Mouse (Mus musculus): ENCODE measurements around the gene Gtf2ird1.

GRCm38 (mm10) chr5:134467030-134467549 lies 10.6 kb upstream of the Gtf2ird1 start:
- no peak for TF ChIP-seq USF1 (IDR thresholded peaks at IDR 0.05; ENCODE audit: low read depth)
- no peak for TF ChIP-seq POLR2A (IDR thresholded peaks at IDR 0.05; ENCODE audit: insufficient read length, low read depth)
- TF ChIP-seq E2F4 (IDR thresholded peaks at IDR 0.05; ENCODE audit: insufficient read depth) = no peak
- TF ChIP-seq TCF12 (IDR thresholded peaks at IDR 0.05; ENCODE audit: insufficient read depth, poor library complexity, severe bottlenecking) = no peak
- TF ChIP-seq TCF3 (IDR thresholded peaks at IDR 0.05; ENCODE audit: insufficient read length, low read depth) = no peak

Data from myocyte (in vitro differentiated cells).